Mouse (Mus musculus) liver, adult 2 months (tissue): ENCODE data around the gene Psenen.

ENCODE experiments used
- CTCF ChIP-seq: fragments of 200-500 bp; IDR thresholded peaks from 2 replicates; pipeline ENCODE4 v1.5.1; 2011; ENCODE audit warnings: low read depth, low read length, control low read depth
- POLR2A ChIP-seq: fragments of 200-500 bp; IDR thresholded peaks from 2 replicates; pipeline ENCODE4 v1.6.1; 2011; ENCODE audit warnings: low read length, control low read depth; ENCODE audit not compliant: insufficient read depth; ENCODE audit errors: extremely low read depth

- no peak for TF ChIP-seq POLR2A
- no peak for TF ChIP-seq CTCF
Measured at GRCm38 (mm10) chr7:30602583-30602982, 39.2 kb upstream of the Psenen start.
